Mouse (Mus musculus) neutrophil, adult 65 days (primary cell): ENCODE measurements around the gene Letmd1. TPM values are rescaled to one million over a fixed set of nuclear protein-coding genes. Genes with fewer than 3 reads are reported as not detected.

ENCODE experiments used
- total RNA-seq: library from RNA; stranded (reverse); gene quantifications from 2 replicates; pipeline ENCODE4 v1.2.4, GENCODE M21; 2023

Letmd1 gene
- total RNA-seq = 8.0 and 11.0 TPM in 2 replicates

GRCm38 (mm10) chr15:100468295-100469188 lies at the start of gene Letmd1:
Letmd1 (plus strand) TSS chr15:100469023.

GRCm38 (mm10) chr15:100421758-100422197 lies 47.0 kb upstream of the Letmd1 start, which contains the start of gene Gm5475:
Gm5475 (plus strand) TSS chr15:100422147.

GRCm38 (mm10) chr15:100424396-100425122 lies 44.3 kb upstream of the Letmd1 start, which contains the start of gene Slc11a2:
Slc11a2 (minus strand) TSS chr15:100425072.

GRCm38 (mm10) chr15:100495102-100495501 lies 26.3 kb downstream of the Letmd1 start, which contains the start of gene Csrnp2:
Csrnp2 (minus strand) TSS chr15:100495488.

Other genes with a start within 250 kb of the Letmd1 start
- gene Atf1, start 241.2 kb upstream of the Letmd1 start, total RNA-seq = 103 and 113 TPM in 2 replicates
- gene Tmprss12, start 188.2 kb upstream of the Letmd1 start, total RNA-seq = not detected in 2 replicates
- 24.9 and 30.9 TPM in 2 replicates for gene Mettl7a1, start 164.9 kb upstream of the Letmd1 start, total RNA-seq
- not detected in 2 replicates for gene Mettl7a3, start 134.1 kb upstream of the Letmd1 start, total RNA-seq
- gene Methig1, start 115.9 kb upstream of the Letmd1 start, total RNA-seq = not detected in 2 replicates
- 0.70 and 1.5 TPM in 2 replicates for gene Mettl7a2, start 115.8 kb upstream of the Letmd1 start, total RNA-seq
- gene Higd1c, start 104.5 kb upstream of the Letmd1 start, total RNA-seq = not detected in 2 replicates
- not detected in 2 replicates for gene Gm5475, start 46.9 kb upstream of the Letmd1 start, total RNA-seq
- 6.9 and 11.2 TPM in 2 replicates for gene Slc11a2, start 44.0 kb upstream of the Letmd1 start, total RNA-seq
- 0.79 and 1.2 TPM in 2 replicates for gene Csrnp2, start 26.5 kb downstream of the Letmd1 start, total RNA-seq
- 1.4 and 2.0 TPM in 2 replicates for gene Tfcp2, start 83.0 kb downstream of the Letmd1 start, total RNA-seq
- 0.76 and 1.1 TPM in 2 replicates for gene Pou6f1, start 131.0 kb downstream of the Letmd1 start, total RNA-seq
- 477 and 549 TPM in 2 replicates for gene Dazap2, start 146.3 kb downstream of the Letmd1 start, total RNA-seq
- gene Smagp, start 167.9 kb downstream of the Letmd1 start, total RNA-seq = 1.5 TPM in 2 replicates
- 217 and 248 TPM in 2 replicates for gene Bin2, start 200.5 kb downstream of the Letmd1 start, total RNA-seq
- not detected in 2 replicates for gene Cela1, start 218.9 kb downstream of the Letmd1 start, total RNA-seq